Mouse (Mus musculus): ENCODE results near the gene Ubtd2. TPM values are rescaled to one million over a fixed set of nuclear protein-coding genes. Genes with fewer than 3 reads are reported as not detected.

The Ubtd2 gene
- polyA plus RNA-seq, 1 experiment from 2014 or later: 61.5 TPM

- Histone ChIP-seq H3K27ac (ENCODE audit: low read depth, low read length) (no peak overlapping the region), H3K27me3 (ENCODE audit: control insufficient read depth, insufficient read depth, low read length) (no peaks in the 10 kb centered on the region), H3K4me1 (ENCODE audit: control insufficient read depth, insufficient read depth, low read length) (peaks cover 23% of the 10 kb centered on the region), H3K9ac (ENCODE audit: low read depth, low read length) (no peak overlapping the region), H3K4me3 (ENCODE audit: low read length) (no peak overlapping the region), H3K36me3 (ENCODE audit: control insufficient read depth, insufficient read depth, low read length) (no peaks in the 10 kb centered on the region), H3K9me3 (ENCODE audit: control insufficient read depth, low read length) (no peaks in the 10 kb centered on the region), H3K4me2 (replicated peaks; ENCODE audit: low read depth, low read length) (no peak overlapping the region)
- no peak for ATAC-seq (ENCODE audit: low FRiP score, low TSS enrichment)
- 93% methylated on average over 5 of the region's 5 CpGs for WGBS
Measured at GRCm38 (mm10) chr11:32544497-32544896, 89.3 kb downstream of the Ubtd2 start.

DNA sequence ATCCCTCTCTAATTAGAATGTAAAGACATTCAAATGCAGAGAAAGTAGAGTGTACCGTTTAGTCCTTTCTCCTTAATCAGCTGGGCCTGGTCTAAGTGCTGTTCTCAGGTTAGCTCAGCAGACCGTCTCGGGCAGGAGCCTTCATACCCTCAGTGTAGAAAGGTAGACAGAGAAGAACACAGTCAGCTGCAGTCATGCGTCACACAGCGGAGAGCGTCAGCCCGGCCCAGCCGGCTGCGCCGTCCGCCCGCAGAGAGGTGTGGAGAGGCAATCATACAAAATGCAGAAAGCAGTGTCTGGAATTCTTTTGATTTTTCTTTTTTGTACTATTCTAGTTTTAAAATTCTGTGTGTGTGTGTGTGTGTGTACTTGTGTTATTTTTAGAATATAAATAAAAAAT lies 90.4 kb downstream of the Ubtd2 start:
- no peak for ATAC-seq (ENCODE audit: low FRiP score, low TSS enrichment)
- no peaks in the 10 kb centered on the region for H3K9me3 ChIP-seq (ENCODE audit: control insufficient read depth, low read length)
- WGBS: 57% methylated on average over 12 of the region's 12 CpGs
- H3K9ac ChIP-seq (ENCODE audit: low read depth, low read length): no peak overlapping the region
- no peak overlapping the region for H3K4me3 ChIP-seq (ENCODE audit: low read length)
- peaks cover 20% of the 10 kb centered on the region for H3K4me1 ChIP-seq (ENCODE audit: control insufficient read depth, insufficient read depth, low read length)
- no peak overlapping the region for H3K27ac ChIP-seq (ENCODE audit: low read depth, low read length)
- no peaks in the 10 kb centered on the region for H3K36me3 ChIP-seq (ENCODE audit: control insufficient read depth, insufficient read depth, low read length)
- H3K4me2 ChIP-seq (replicated peaks; ENCODE audit: low read depth, low read length): no peak overlapping the region
- H3K27me3 ChIP-seq (ENCODE audit: control insufficient read depth, insufficient read depth, low read length): no peaks in the 10 kb centered on the region

GRCm38 (mm10) chr11:32546483-32546882 lies 91.3 kb downstream of the Ubtd2 start:
- Histone ChIP-seq H3K9me3 (ENCODE audit: control insufficient read depth, low read length) (no peaks in the 10 kb centered on the region), H3K27me3 (ENCODE audit: control insufficient read depth, insufficient read depth, low read length) (no peaks in the 10 kb centered on the region), H3K4me3 (ENCODE audit: low read length) (no peak overlapping the region), H3K4me1 (ENCODE audit: control insufficient read depth, insufficient read depth, low read length) (peaks cover 20% of the 10 kb centered on the region), H3K4me2 (replicated peaks; ENCODE audit: low read depth, low read length) (no peak overlapping the region), H3K36me3 (ENCODE audit: control insufficient read depth, insufficient read depth, low read length) (no peaks in the 10 kb centered on the region), H3K9ac (ENCODE audit: low read depth, low read length) (no peak overlapping the region), H3K27ac (ENCODE audit: low read depth, low read length) (no peak overlapping the region)
- WGBS: 89% methylated on average over 5 of the region's 5 CpGs
- no peak for ATAC-seq (ENCODE audit: low FRiP score, low TSS enrichment)

GRCm38 (mm10) chr11:32547391-32547947 lies 92.3 kb downstream of the Ubtd2 start:
- Histone ChIP-seq H3K4me3 (ENCODE audit: low read length) (no peak overlapping the region), H3K9ac (ENCODE audit: low read depth, low read length) (no peak overlapping the region), H3K4me2 (replicated peaks; ENCODE audit: low read depth, low read length) (no peak overlapping the region), H3K27ac (ENCODE audit: low read depth, low read length) (no peak overlapping the region), H3K27me3 (ENCODE audit: control insufficient read depth, insufficient read depth, low read length) (no peaks in the 10 kb centered on the region), H3K4me1 (ENCODE audit: control insufficient read depth, insufficient read depth, low read length) (peaks cover 18% of the 10 kb centered on the region), H3K9me3 (ENCODE audit: control insufficient read depth, low read length) (no peaks in the 10 kb centered on the region), H3K36me3 (ENCODE audit: control insufficient read depth, insufficient read depth, low read length) (no peaks in the 10 kb centered on the region)
- no peak for ATAC-seq (ENCODE audit: low FRiP score, low TSS enrichment)
- 64% methylated on average over 10 of the region's 10 CpGs for WGBS

- Histone ChIP-seq H3K36me3 (ENCODE audit: control insufficient read depth, insufficient read depth, low read length) (no peaks in the 10 kb centered on the region), H3K4me2 (replicated peaks; ENCODE audit: low read depth, low read length) (no peak overlapping the region), H3K27ac (ENCODE audit: low read depth, low read length) (no peak overlapping the region), H3K9ac (ENCODE audit: low read depth, low read length) (no peak overlapping the region), H3K27me3 (ENCODE audit: control insufficient read depth, insufficient read depth, low read length) (no peaks in the 10 kb centered on the region), H3K4me1 (ENCODE audit: control insufficient read depth, insufficient read depth, low read length) (peaks cover 19% of the 10 kb centered on the region), H3K9me3 (ENCODE audit: control insufficient read depth, low read length) (no peaks in the 10 kb centered on the region), H3K4me3 (ENCODE audit: low read length) (no peak overlapping the region)
- 83% methylated on average over 4 of the region's 4 CpGs for WGBS
- no peak for ATAC-seq (ENCODE audit: low FRiP score, low TSS enrichment)
Measured at GRCm38 (mm10) chr11:32548240-32548639, 93.1 kb downstream of the Ubtd2 start.

GRCm38 (mm10) chr11:32549236-32549635 lies 94.1 kb downstream of the Ubtd2 start:
- 45% methylated on average over 6 of the region's 6 CpGs for WGBS
- no peaks in the 10 kb centered on the region for H3K9me3 ChIP-seq (ENCODE audit: control insufficient read depth, low read length)
- H3K27ac ChIP-seq (ENCODE audit: low read depth, low read length): no peak overlapping the region
- H3K4me3 ChIP-seq (ENCODE audit: low read length): no peak overlapping the region
- H3K27me3 ChIP-seq (ENCODE audit: control insufficient read depth, insufficient read depth, low read length): no peaks in the 10 kb centered on the region
- no peaks in the 10 kb centered on the region for H3K36me3 ChIP-seq (ENCODE audit: control insufficient read depth, insufficient read depth, low read length)
- no peak overlapping the region for H3K9ac ChIP-seq (ENCODE audit: low read depth, low read length)
- H3K4me2 ChIP-seq (replicated peaks; ENCODE audit: low read depth, low read length): no peak overlapping the region
- ATAC-seq (ENCODE audit: low FRiP score, low TSS enrichment): no peak
- peaks cover 25% of the 10 kb centered on the region for H3K4me1 ChIP-seq (ENCODE audit: control insufficient read depth, insufficient read depth, low read length)

- H3K27me3 ChIP-seq (ENCODE audit: control insufficient read depth, insufficient read depth, low read length): no peaks in the 10 kb centered on the region
- no peak overlapping the region for H3K27ac ChIP-seq (ENCODE audit: low read depth, low read length)
- no peak overlapping the region for H3K9ac ChIP-seq (ENCODE audit: low read depth, low read length)
- no peak overlapping the region for H3K4me3 ChIP-seq (ENCODE audit: low read length)
- H3K36me3 ChIP-seq (ENCODE audit: control insufficient read depth, insufficient read depth, low read length): no peaks in the 10 kb centered on the region
- ATAC-seq (ENCODE audit: low FRiP score, low TSS enrichment): no peak
- no peaks in the 10 kb centered on the region for H3K9me3 ChIP-seq (ENCODE audit: control insufficient read depth, low read length)
- no peak overlapping the region for H3K4me2 ChIP-seq (replicated peaks; ENCODE audit: low read depth, low read length)
- H3K4me1 ChIP-seq (ENCODE audit: control insufficient read depth, insufficient read depth, low read length): peaks cover 25% of the 10 kb centered on the region
- 46% methylated on average over 4 of the region's 4 CpGs for WGBS
Measured at GRCm38 (mm10) chr11:32550102-32550501, 94.9 kb downstream of the Ubtd2 start.

DNA sequence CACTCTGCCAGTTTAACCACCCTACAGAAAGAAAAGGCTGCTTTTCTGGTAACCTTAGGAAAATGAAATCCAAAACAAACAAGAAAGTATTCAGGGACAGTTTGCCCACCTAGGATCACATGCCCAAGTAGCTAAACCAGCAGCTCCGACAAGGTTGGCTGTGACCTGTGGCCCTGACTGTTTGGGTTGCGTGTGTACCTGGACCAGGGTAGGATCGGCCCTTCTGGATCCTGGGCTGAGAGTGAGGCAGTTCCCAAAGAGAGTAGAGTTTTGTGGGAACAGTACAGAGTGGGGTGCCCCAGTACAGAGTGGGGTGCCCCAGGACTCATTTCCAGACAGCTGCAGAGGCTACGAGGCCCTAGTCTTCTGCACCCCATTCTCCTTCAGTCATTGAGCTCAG lies 95.9 kb downstream of the Ubtd2 start:
- Histone ChIP-seq H3K9me3 (ENCODE audit: control insufficient read depth, low read length) (no peaks in the 10 kb centered on the region), H3K27me3 (ENCODE audit: control insufficient read depth, insufficient read depth, low read length) (no peaks in the 10 kb centered on the region), H3K4me3 (ENCODE audit: low read length) (no peak overlapping the region), H3K4me2 (replicated peaks; ENCODE audit: low read depth, low read length) (no peak overlapping the region), H3K27ac (ENCODE audit: low read depth, low read length) (no peak overlapping the region), H3K4me1 (ENCODE audit: control insufficient read depth, insufficient read depth, low read length) (peaks cover 18% of the 10 kb centered on the region), H3K36me3 (ENCODE audit: control insufficient read depth, insufficient read depth, low read length) (no peaks in the 10 kb centered on the region), H3K9ac (ENCODE audit: low read depth, low read length) (no peak overlapping the region)
- WGBS: 92% methylated on average over 4 of the region's 4 CpGs
- no peak for ATAC-seq (ENCODE audit: low FRiP score, low TSS enrichment)

DNA sequence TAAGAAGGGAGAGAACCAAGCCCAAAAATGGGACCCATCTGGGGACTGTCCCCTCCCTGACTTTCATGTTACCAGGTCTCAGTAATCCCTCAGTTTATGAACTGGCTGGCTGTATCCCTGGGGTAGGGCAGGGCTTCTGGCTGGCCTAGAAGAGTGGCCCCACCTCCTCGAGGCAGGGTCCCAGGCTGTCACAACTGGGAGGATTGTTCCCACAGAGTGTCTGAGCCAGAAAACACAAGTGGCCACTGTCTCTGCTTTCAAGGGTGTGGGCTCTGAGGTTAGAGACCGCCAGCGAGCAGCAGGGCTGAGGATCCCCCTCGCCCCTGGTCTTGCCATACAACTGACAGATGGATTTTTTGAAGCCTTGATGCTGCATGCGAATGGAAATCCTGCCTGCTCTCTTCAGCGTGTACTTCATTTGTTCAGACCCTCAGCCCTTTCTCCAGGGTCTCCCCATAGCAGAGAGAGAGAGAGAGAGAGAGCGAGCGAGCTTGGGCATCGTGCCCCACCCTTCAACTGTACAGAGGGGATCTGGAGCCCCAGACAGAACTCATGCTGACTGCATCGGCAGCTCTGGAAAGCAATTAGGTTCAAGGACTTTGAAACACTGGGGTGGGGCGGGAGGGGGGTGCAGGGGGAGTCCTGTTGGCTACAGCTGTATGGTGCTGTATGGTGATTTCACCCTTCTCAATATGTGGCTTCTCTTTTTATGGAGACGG lies 96.6 kb downstream of the Ubtd2 start:
- H3K4me1 ChIP-seq (ENCODE audit: control insufficient read depth, insufficient read depth, low read length): peaks cover 15% of the 10 kb centered on the region
- H3K36me3 ChIP-seq (ENCODE audit: control insufficient read depth, insufficient read depth, low read length): no peaks in the 10 kb centered on the region
- H3K27ac ChIP-seq (ENCODE audit: low read depth, low read length): no peak overlapping the region
- no peak overlapping the region for H3K4me3 ChIP-seq (ENCODE audit: low read length)
- 77% methylated on average over 12 of the region's 12 CpGs for WGBS
- no peak overlapping the region for H3K9ac ChIP-seq (ENCODE audit: low read depth, low read length)
- no peaks in the 10 kb centered on the region for H3K27me3 ChIP-seq (ENCODE audit: control insufficient read depth, insufficient read depth, low read length)
- ATAC-seq (ENCODE audit: low FRiP score, low TSS enrichment): no peak
- H3K4me2 ChIP-seq (replicated peaks; ENCODE audit: low read depth, low read length): no peak overlapping the region
- no peaks in the 10 kb centered on the region for H3K9me3 ChIP-seq (ENCODE audit: control insufficient read depth, low read length)

All from kidney, embryonic 14.5 days (tissue).